Mouse (Mus musculus) liver, postnatal 0 days (tissue): ENCODE results near the gene Tcaf2.
A peak's percentile ranks its signal among the peaks of the same experiment; 100 is the strongest.

Source experiments
- CTCF ChIP-seq: sonication (generic); IDR thresholded peaks from 2 replicates; pipeline ENCODE4 v1.5.1; 2016; ENCODE audit warnings: antibody characterized with exemption, low read depth
- EP300 ChIP-seq: IDR thresholded peaks from 2 replicates; pipeline ENCODE4 v1.6.1; 2016; ENCODE audit warnings: antibody characterized with exemption, low read depth, mild to moderate bottlenecking

DNA sequence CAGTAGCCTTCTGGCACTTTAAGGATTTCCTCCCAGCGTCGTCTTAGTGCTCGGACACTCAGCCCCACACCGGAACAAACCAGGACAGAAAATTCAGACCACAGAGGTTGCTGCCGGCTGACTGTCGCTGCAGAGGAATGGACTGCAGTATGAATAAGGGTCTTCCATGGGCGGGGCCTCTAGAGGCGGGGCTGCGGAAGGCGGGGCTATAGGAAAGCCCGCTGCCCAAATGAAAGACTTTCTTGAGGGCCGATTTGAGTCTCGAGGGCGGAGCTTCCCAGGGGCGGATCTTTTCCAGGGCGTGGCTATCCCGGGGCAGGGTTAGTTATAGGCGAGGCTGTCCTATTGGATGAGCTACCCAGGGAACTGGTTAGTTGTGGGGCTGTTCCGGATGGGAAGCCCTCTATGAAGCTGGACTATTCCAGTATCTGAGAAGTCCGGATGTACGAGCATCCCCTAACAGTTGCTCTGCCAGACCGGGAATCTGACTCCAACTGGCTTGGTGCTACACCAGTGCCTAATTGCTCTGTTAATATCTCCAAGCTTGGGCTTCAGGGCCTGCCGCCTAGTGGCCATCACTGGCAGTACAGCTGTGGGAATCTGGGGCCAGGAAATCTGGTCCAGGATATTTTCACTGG is at the start of gene Tcaf2:
- TF ChIP-seq EP300 (no peak), CTCF (peak; percentile 84)
